Mouse (Mus musculus): ENCODE data around the gene Commd1.

DNA sequence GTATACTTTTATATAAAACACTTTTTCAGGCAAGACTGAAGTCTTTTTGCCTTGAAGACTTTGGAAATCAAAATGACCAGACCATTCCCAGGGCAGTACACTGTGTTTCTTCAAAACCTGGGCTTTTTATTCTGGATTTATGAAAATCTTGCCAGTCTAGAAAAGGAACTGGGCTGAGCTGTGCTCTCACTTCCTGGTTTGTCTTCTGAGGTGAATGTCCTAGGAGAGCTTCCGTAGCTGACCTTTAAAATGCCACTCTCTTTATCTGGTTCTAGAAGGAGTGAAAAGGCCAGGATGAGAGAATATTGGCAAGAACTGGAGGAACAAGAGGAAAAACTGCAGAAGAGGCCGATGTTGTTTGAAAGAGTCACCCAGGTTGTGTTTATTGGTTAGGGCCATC lies 41.0 kb upstream of the Commd1 start:
- TF ChIP-seq CTCF (IDR thresholded peaks at IDR 0.05) (no peak), EP300 (IDR thresholded peaks at IDR 0.05) (no peak)

Data from lung, postnatal 0 days (tissue).